Mouse (Mus musculus) limb, embryonic 14.5 days (tissue): Measurements from ENCODE around the gene Slc35f6. TPM values are rescaled to one million over a fixed set of nuclear protein-coding genes. Genes with fewer than 3 reads are reported as not detected.
A peak's percentile ranks its signal among the peaks of the same experiment; 100 is the strongest.

Experiments
- ATAC-seq: fragments of 200-750 bp; cut with Nextera tagmentation; 2 replicates; pipeline ENCODE4 v1.8.0; 2017; ENCODE audit warnings: low read depth, moderate number of reproducible peaks, moderate TSS enrichment; ENCODE audit not compliant: low FRiP score
- DNase-seq: peaks from one replicate; pipeline ENCODE4 v3.0.0-alpha.2; 2015; ENCODE audit warnings: low spot score
- H3K27ac ChIP-seq: fragments of 300-500 bp; sonication (generic); replicated peaks from 2 replicates; pipeline ENCODE4 v1.5.1; 2014; ENCODE audit warnings: low read depth, mild to moderate bottlenecking, low read length, moderate library complexity, mixed read lengths
- H3K27me3 ChIP-seq: fragments of 300-500 bp; sonication (generic); 2 replicates; pipeline ENCODE4 v1.6.1; 2014; ENCODE audit warnings: low read length, mixed read lengths; ENCODE audit not compliant: control insufficient read depth, insufficient read depth
- H3K36me3 ChIP-seq: fragments of 300-500 bp; sonication (generic); 2 replicates; pipeline ENCODE4 v1.6.1; 2014; ENCODE audit warnings: mild to moderate bottlenecking, low read length, moderate library complexity, mixed read lengths; ENCODE audit not compliant: control insufficient read depth, insufficient read depth
- H3K4me1 ChIP-seq: fragments of 300-500 bp; sonication (generic); 2 replicates; pipeline ENCODE4 v1.6.1; 2014; ENCODE audit warnings: antibody characterized with exemption, low read length, mixed read lengths; ENCODE audit not compliant: control insufficient read depth, insufficient read depth
- H3K4me2 ChIP-seq: fragments of 300-500 bp; sonication (generic); replicated peaks from 2 replicates; pipeline ENCODE4 v1.6.1; 2014; ENCODE audit warnings: low read depth, mild to moderate bottlenecking, low read length, moderate library complexity; ENCODE audit not compliant: severe bottlenecking
- H3K4me3 ChIP-seq: fragments of 300-500 bp; sonication (generic); replicated peaks from 2 replicates; pipeline ENCODE4 v1.5.1; 2014; ENCODE audit warnings: low read length
- H3K9ac ChIP-seq: fragments of 300-500 bp; sonication (generic); 2 replicates; pipeline ENCODE4 v1.6.1; 2014; ENCODE audit warnings: mild to moderate bottlenecking, low read depth, low read length, moderate library complexity; ENCODE audit not compliant: severe bottlenecking
- H3K9me3 ChIP-seq: fragments of 300-500 bp; sonication (generic); 2 replicates; pipeline ENCODE4 v1.6.1; 2016; ENCODE audit warnings: low read length; ENCODE audit not compliant: control insufficient read depth
- POLR2A ChIP-seq: fragments of 200-500 bp; IDR thresholded peaks from 2 replicates; pipeline ENCODE4 v1.8.0; 2012; ENCODE audit warnings: inconsistent platforms, mild to moderate bottlenecking, moderate library complexity, borderline replicate concordance; ENCODE audit not compliant: insufficient read depth, insufficient read length; ENCODE audit errors: extremely low read depth
- WGBS: fragments of 180-500 bp; shearing (Covaris S2); extraction: QIAGEN DNeasy Blood & Tissue Kit; methylation state at CpG from one replicate; pipeline ENCODE4 v1.1.7; 2014; 5-methylcytosine and 5-hydroxymethylcytosine counted together
- polyA plus RNA-seq, 2 experiments: library from polyadenylated mRNA; depleted of rRNA in 1 of 2; stranded (reverse) in 1 of 2; unstranded in 1 of 2; fragments of >200 nt; fragmentation: Nextera tagmentation in 1 of 2; extraction: Ambion mirVana in 1 of 2; gene quantifications; 2 replicates each; pipeline versions ENCODE4 v1.2.1 to v1.2.3; 2012 to 2014

Slc35f6 gene
- polyA plus RNA-seq, 2 experiments = 28.2 to 35.4 TPM

DNA sequence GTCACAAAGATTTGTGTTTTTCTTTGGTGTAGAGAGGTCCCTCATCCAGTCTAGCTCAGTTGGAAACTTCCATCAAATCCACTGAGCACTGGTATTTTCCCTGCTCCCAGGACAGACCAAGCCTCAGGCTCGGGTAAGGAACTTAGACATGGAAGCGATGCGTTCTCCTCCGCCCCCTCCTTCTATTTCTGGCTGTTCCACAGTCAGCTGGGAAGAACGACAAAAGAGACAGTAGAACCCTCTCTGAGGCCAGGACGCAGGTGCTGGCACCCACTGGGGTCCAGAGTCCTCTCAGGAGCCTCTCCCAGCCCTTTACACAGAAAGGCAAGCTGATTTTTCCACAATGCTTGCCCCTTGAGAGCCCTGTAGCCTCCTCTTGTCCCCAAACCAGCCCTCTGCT is 17.3 kb upstream of the Slc35f6 start:
- Histone ChIP-seq H3K4me3 (no peak overlapping the region), H3K9ac (no peak overlapping the region), H3K4me2 (no peak overlapping the region), H3K27me3 (no peaks in the 10 kb centered on the region), H3K27ac (no peak overlapping the region), H3K4me1 (no peaks in the 10 kb centered on the region), H3K36me3 (no peaks in the 10 kb centered on the region), H3K9me3 (no peaks in the 10 kb centered on the region)
- TF ChIP-seq POLR2A = no peak
- ATAC-seq = no peak
- no peak for DNase-seq
- 80% methylated on average over 6 of the region's 6 CpGs for WGBS

DNA sequence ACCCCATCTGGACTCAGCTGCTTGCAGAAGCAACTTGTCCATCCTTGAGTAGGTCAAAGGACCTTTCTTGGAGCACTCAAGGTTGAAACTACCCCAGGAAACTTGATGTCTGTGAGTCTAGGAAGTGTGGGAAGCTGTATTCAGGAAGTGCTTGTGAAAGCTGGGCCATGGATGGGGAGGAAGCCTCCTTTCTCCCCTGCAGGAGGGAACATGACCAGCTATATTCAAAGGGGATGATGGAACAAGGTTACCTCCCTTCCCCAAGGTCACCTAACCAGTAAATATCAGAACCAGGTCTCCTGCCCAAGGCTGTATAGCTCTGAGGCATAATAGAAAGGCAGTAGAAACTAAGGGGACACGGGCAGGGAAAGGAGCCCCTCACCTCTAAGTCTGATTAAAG is 15.6 kb upstream of the Slc35f6 start:
- Histone ChIP-seq H3K4me1 (no peaks in the 10 kb centered on the region), H3K36me3 (no peaks in the 10 kb centered on the region), H3K4me2 (no peak overlapping the region), H3K27ac (no peak overlapping the region), H3K9ac (no peak overlapping the region), H3K9me3 (no peaks in the 10 kb centered on the region), H3K4me3 (no peak overlapping the region), H3K27me3 (no peaks in the 10 kb centered on the region)
- WGBS = 57% methylated on average over 1 of the region's 1 CpGs
- no peak for TF ChIP-seq POLR2A
- DNase-seq = no peak
- no peak for ATAC-seq

DNA sequence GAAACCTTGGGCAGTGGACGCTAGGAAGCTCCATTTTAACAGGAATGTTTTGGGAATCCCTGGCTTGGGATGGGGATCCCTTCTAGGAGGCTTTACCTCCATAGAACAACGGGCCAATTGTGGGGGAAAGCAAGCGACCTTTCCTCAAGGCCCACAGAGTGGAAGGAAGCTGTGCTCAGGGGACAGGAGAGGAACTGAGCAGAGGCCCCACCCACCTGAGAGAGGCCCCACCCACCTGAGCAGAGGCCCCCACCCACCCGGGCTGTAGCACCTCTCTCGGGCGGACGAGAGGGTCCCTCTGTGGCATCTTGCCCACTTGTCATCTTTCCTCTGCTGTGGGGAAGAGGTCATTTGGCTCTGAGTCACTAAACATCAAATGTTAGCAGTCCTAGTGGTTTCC is 10.7 kb upstream of the Slc35f6 start:
- whole genome bisulfite sequencing = 54% methylated on average over 7 of the region's 7 CpGs
- no peaks in the 10 kb centered on the region for H3K4me1 ChIP-seq
- no peak overlapping the region for H3K4me2 ChIP-seq
- H3K27ac ChIP-seq = no peak overlapping the region
- H3K9me3 ChIP-seq = no peaks in the 10 kb centered on the region
- ATAC-seq (no peak), DNase-seq (no peak)
- H3K27me3 ChIP-seq = no peaks in the 10 kb centered on the region
- H3K9ac ChIP-seq = no peak overlapping the region
- no peak overlapping the region for H3K4me3 ChIP-seq
- H3K36me3 ChIP-seq = no peaks in the 10 kb centered on the region
- no peak for TF ChIP-seq POLR2A

DNA sequence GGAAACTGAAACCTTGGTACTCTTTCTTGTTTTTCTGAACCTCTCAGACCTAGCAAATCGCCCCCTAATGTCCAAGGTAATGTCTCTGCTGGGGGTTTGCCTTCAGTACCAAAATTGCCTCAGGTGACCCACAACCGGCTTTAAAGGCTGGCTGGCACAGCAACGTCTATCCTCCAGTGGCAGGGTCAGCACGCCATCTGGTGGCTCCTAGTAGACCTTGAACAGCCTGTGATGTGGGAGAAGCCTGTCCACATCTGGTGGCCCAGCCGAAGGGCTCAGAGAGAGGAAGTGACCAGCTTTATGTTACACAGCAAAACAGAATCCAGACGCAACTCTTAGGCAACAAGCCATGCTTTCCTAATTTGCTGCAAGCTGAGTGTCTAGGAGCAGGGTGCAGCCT is 9.7 kb upstream of the Slc35f6 start:
- H3K27ac ChIP-seq = no peak overlapping the region
- H3K9me3 ChIP-seq = no peaks in the 10 kb centered on the region
- H3K36me3 ChIP-seq = no peaks in the 10 kb centered on the region
- no peak overlapping the region for H3K4me3 ChIP-seq
- ATAC-seq = no peak; the same call in 1 of the 2 replicates
- DNase-seq = peak; percentile 82
- H3K4me1 ChIP-seq = no peaks in the 10 kb centered on the region
- H3K9ac ChIP-seq = no peak overlapping the region
- TF ChIP-seq POLR2A = no peak
- H3K4me2 ChIP-seq = no peak overlapping the region
- under 1% methylated on average over 6 of the region's 6 CpGs for WGBS
- no peaks in the 10 kb centered on the region for H3K27me3 ChIP-seq

DNA sequence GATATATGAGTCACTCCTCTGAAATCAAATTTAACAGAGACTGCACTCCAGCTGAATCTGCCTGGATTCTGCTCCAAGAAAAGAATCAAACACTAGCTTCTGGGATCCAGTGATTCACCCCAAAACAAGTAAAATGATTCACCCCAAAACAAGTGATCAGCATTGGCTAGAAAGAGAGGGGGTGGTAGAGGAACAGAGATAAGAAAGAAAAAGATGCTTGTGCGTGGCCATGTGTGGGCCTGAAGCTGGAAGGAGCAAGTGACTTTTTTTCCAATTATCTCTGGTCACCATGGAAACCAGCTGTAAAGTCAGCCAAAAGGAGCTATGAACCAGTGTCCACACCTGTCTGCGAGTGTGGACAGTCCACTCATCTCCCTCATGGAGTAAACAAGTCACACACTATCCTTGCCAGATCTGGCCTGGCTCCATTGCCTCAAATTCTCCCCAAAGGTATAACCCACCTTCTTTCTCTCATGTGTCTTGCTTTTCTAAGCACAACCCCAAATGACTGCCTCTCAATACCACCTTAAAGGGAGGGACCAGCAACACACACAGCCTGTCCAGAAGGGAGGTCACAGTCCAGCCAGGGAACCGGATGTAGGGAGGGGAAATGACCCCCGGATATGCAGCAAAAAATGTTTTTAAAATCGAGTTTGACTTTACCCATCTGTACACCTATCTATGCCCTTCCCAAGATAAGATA is 4.1 kb upstream of the Slc35f6 start:
- TF ChIP-seq POLR2A = no peak
- no peak for ATAC-seq
- 67% methylated on average over 5 of the region's 5 CpGs for WGBS

More for the DNA sequence above, 4.1 kb upstream of the Slc35f6 start:
- DNase-seq = no peak
- Histone ChIP-seq H3K9me3 (no peaks in the 10 kb centered on the region), H3K4me1 (peaks cover 8% of the 10 kb centered on the region), H3K27me3 (no peaks in the 10 kb centered on the region), H3K9ac (no peak overlapping the region), H3K4me3 (no peak overlapping the region), H3K27ac (no peak overlapping the region), H3K4me2 (no peak overlapping the region), H3K36me3 (no peaks in the 10 kb centered on the region)
